Mouse (Mus musculus) ES-Bruce4 (cell line): ENCODE results near the gene Kpnb1. TPM values are rescaled to one million over a fixed set of nuclear protein-coding genes. Genes with fewer than 3 reads are reported as not detected.
"Not testable (repeated sequence)": the region's sequence is repeated elsewhere in the genome, so short reads cannot be mapped to it uniquely, and the experiment has no call there.

Source experiments
- H3K27ac ChIP-seq: 2 replicates; pipeline ENCODE4 v1.5.1; 2012; ENCODE audit warnings: low read length, inconsistent platforms; ENCODE audit not compliant: insufficient read depth
- H3K27me3 ChIP-seq: 2 replicates; pipeline ENCODE4 v1.6.1; 2012; ENCODE audit warnings: mild to moderate bottlenecking, low read length, inconsistent platforms; ENCODE audit not compliant: control insufficient read depth, poor library complexity, insufficient read depth, severe bottlenecking
- H3K36me3 ChIP-seq: 2 replicates; pipeline ENCODE4 v1.6.1; 2012; ENCODE audit warnings: inconsistent platforms, mild to moderate bottlenecking, low read length, moderate library complexity; ENCODE audit not compliant: control insufficient read depth, poor library complexity, insufficient read depth, severe bottlenecking
- H3K4me1 ChIP-seq: one replicate; pipeline ENCODE4 v1.8.1; 2011; ENCODE audit warnings: low read length; ENCODE audit not compliant: control insufficient read depth, insufficient read depth
- H3K4me3 ChIP-seq: 2 replicates; pipeline ENCODE4 v1.5.1; 2011; ENCODE audit warnings: low read depth, mild to moderate bottlenecking, low read length
- H3K9ac ChIP-seq: 2 replicates; pipeline ENCODE4 v1.6.1; 2012; ENCODE audit warnings: low read depth, mild to moderate bottlenecking, inconsistent platforms; ENCODE audit not compliant: poor library complexity, severe bottlenecking
- H3K9me3 ChIP-seq: replicated peaks from 2 replicates; pipeline ENCODE4 v1.6.1; 2012; ENCODE audit warnings: mild to moderate bottlenecking, low read length, inconsistent platforms; ENCODE audit not compliant: control insufficient read depth, poor library complexity, insufficient read depth, severe bottlenecking
- CTCF ChIP-seq: IDR thresholded peaks from one replicate; pipeline ENCODE4 v1.8.1; 2011; ENCODE audit warnings: low read depth, low read length
- EP300 ChIP-seq: IDR thresholded peaks from 2 replicates; pipeline ENCODE4 v1.6.1; 2011; ENCODE audit warnings: low read depth, low read length; ENCODE audit not compliant: insufficient read depth
- POLR2A ChIP-seq: IDR thresholded peaks from one replicate; pipeline ENCODE4 v1.8.1; 2011; ENCODE audit warnings: low read length; ENCODE audit not compliant: insufficient read depth
- polyA plus RNA-seq: library from polyadenylated mRNA; stranded (reverse); fragments of >200 nt; gene quantifications from 2 replicates; pipeline ENCODE4 v1.2.4, GENCODE M21; 2011; ENCODE audit warnings: low read depth; ENCODE audit not compliant: missing spikeins, insufficient read depth, insufficient read length

Kpnb1 gene
- polyA plus RNA-seq, 1 experiment, result 345 TPM

GRCm38 (mm10) chr11:97198601-97199000 is 10.9 kb upstream of the Kpnb1 start:
- Histone ChIP-seq H3K4me3 (no peak overlapping the region), H3K27me3 (no peaks in the 10 kb centered on the region), H3K9me3 (no peaks in the 10 kb centered on the region), H3K9ac (no peak overlapping the region), H3K36me3 (no peaks in the 10 kb centered on the region), H3K4me1 (peaks cover 2% of the 10 kb centered on the region), H3K27ac (no peak overlapping the region)
- TF ChIP-seq EP300 (no peak), CTCF (peak; percentile 84), POLR2A (no peak)

GRCm38 (mm10) chr11:97197021-97197420 is 9.3 kb upstream of the Kpnb1 start:
- TF ChIP-seq CTCF (no peak), EP300 (no peak), POLR2A (no peak)
- no peaks in the 10 kb centered on the region for H3K36me3 ChIP-seq
- H3K27ac ChIP-seq, result peak overlapping the region; percentile 2
- H3K9me3 ChIP-seq, result no peaks in the 10 kb centered on the region
- H3K9ac ChIP-seq, result no peak overlapping the region
- no peak overlapping the region for H3K4me3 ChIP-seq
- no peaks in the 10 kb centered on the region for H3K27me3 ChIP-seq
- H3K4me1 ChIP-seq, result peaks cover 2% of the 10 kb centered on the region

- no peaks in the 10 kb centered on the region for H3K36me3 ChIP-seq
These were observed 8.9 kb upstream of the Kpnb1 start for GRCm38 (mm10) chr11:97196541-97196940.

GRCm38 (mm10) chr11:97192621-97192951 is 4.9 kb upstream of the Kpnb1 start:
- TF ChIP-seq CTCF, result peak; percentile 2
- TF ChIP-seq POLR2A, result no peak
- Histone ChIP-seq H3K9ac (no peak overlapping the region; the same call in 1 of the 2 replicates), H3K27ac (peak overlapping the region; percentile 45; the same call in 1 of the 2 replicates), H3K27me3 (no peaks in the 10 kb centered on the region), H3K4me1 (peaks cover 2% of the 10 kb centered on the region), H3K9me3 (no peaks in the 10 kb centered on the region), H3K36me3 (no peaks in the 10 kb centered on the region), H3K4me3 (no peak overlapping the region)

More at GRCm38 (mm10) chr11:97196541-97196940, 8.9 kb upstream of the Kpnb1 start:
- Histone ChIP-seq H3K27ac (peak overlapping the region; percentile 2), H3K4me1 (peaks cover 2% of the 10 kb centered on the region), H3K9me3 (no peaks in the 10 kb centered on the region), H3K4me3 (no peak overlapping the region), H3K27me3 (no peaks in the 10 kb centered on the region), H3K9ac (no peak overlapping the region)
- TF ChIP-seq EP300, result 0 out of 2 replicates have a peak, but pooled peaks have one; percentile 34
- no peak for TF ChIP-seq CTCF
- no peak for TF ChIP-seq POLR2A

GRCm38 (mm10) chr11:97191915-97192620 is 4.4 kb upstream of the Kpnb1 start:
- Histone ChIP-seq H3K4me1 (peaks cover 2% of the 10 kb centered on the region), H3K4me3 (no peak overlapping the region), H3K36me3 (no peaks in the 10 kb centered on the region), H3K9me3 (no peaks in the 10 kb centered on the region), H3K27ac (peak overlapping the region; percentile 45; the same call in 1 of the 2 replicates), H3K9ac (0 out of 2 replicates have a peak overlapping the region, but pooled peaks have one; percentile 21), H3K27me3 (no peaks in the 10 kb centered on the region)
- TF ChIP-seq EP300, result no peak
- no peak for TF ChIP-seq CTCF
- no peak for TF ChIP-seq POLR2A

- H3K36me3 ChIP-seq, result peaks cover 7% of the 10 kb centered on the region
- no peaks in the 10 kb centered on the region for H3K27me3 ChIP-seq
- 0 out of 2 replicates have a peak overlapping the region, but pooled peaks have one; percentile 21 for H3K9ac ChIP-seq
- no peak overlapping the region for H3K4me3 ChIP-seq
- H3K9me3 ChIP-seq, result no peaks in the 10 kb centered on the region
- no peak overlapping the region for H3K27ac ChIP-seq
- TF ChIP-seq POLR2A, result no peak
- H3K4me1 ChIP-seq, result no peaks in the 10 kb centered on the region
These were observed 3.3 kb upstream of the Kpnb1 start for GRCm38 (mm10) chr11:97190992-97191391.

- peaks cover 21% of the 10 kb centered on the region for H3K36me3 ChIP-seq
- H3K4me3 ChIP-seq, H3K4me1 ChIP-seq, H3K27me3 ChIP-seq, H3K9me3 ChIP-seq: not testable (repeated sequence)
- H3K27ac ChIP-seq, result peak overlapping the region; percentile 91
- peak overlapping the region; percentile 80 for H3K9ac ChIP-seq
These were observed 2.0 kb upstream of the Kpnb1 start for GRCm38 (mm10) chr11:97189645-97190044.
